Mouse (Mus musculus): ENCODE measurements around the gene Zfp664.

DNA sequence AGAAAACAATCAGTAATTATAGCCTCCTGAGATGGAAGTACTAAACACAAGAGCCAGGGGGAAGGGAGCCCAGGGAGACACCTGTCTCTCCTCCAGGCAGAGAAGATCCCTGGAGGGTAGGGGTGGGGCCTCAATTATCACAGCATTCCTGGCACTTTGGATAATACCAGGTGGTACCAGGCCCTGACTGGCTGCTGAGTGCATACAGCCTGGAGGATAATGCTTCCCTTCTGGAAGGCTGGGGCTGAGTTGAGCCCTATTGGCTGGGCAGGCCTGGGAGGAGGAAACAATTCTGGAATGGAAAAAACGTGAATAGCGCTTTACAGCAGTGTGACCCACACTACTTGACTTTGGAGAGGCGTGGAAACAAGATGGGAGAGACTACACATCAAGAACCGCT is 10.9 kb upstream of the Zfp664 start:
- TF ChIP-seq CTCF (conservative IDR thresholded peaks at IDR 0.05; ENCODE audit: low read length), result no peak
- no peak for TF ChIP-seq NANOG (IDR thresholded peaks at IDR 0.05; ENCODE audit: borderline replicate concordance, low read length)
